Mouse (Mus musculus): Measurements from ENCODE around the gene Olfr1359.
A peak's percentile ranks its signal among the peaks of the same experiment; 100 is the strongest.

Olfr1359 gene

GRCm38 (mm10) chr13:21727948-21728572, 30.1 kb downstream of the Olfr1359 start:
- no peak for DNase-seq

- DNase-seq: no peak
Observed at GRCm38 (mm10) chr13:21729544-21729943, 31.6 kb downstream of the Olfr1359 start.

- peak; percentile 9 for DNase-seq
Observed at GRCm38 (mm10) chr13:21733466-21733865, 35.6 kb downstream of the Olfr1359 start.

GRCm38 (mm10) chr13:21734010-21734905, 36.3 kb downstream of the Olfr1359 start:
- DNase-seq: peak; percentile 78

- peak; percentile 94 for DNase-seq
Observed at GRCm38 (mm10) chr13:21734906-21735767, 37.2 kb downstream of the Olfr1359 start, which contains the start of gene Hist1h4j. Gene Hist1h4j, plus strand, starts transcription at chr13:21735064.

- no peak for DNase-seq
Observed at GRCm38 (mm10) chr13:21745006-21745405, 47.1 kb downstream of the Olfr1359 start.

GRCm38 (mm10) chr13:21749387-21750158, 51.7 kb downstream of the Olfr1359 start:
- peak; percentile 58 for DNase-seq

GRCm38 (mm10) chr13:21750159-21751017, 52.5 kb downstream of the Olfr1359 start, which contains the start of gene Hist1h4k:
Gene Hist1h4k, minus strand, starts transcription at chr13:21750505.
- peak; percentile 96 for DNase-seq

- no peak for DNase-seq
Observed at GRCm38 (mm10) chr13:21751417-21751816, 53.5 kb downstream of the Olfr1359 start.

- peak; percentile 16 for DNase-seq
Observed at GRCm38 (mm10) chr13:21751827-21752226, 53.9 kb downstream of the Olfr1359 start.

- peak; percentile 17 for DNase-seq
Observed at GRCm38 (mm10) chr13:21752356-21752755, 54.4 kb downstream of the Olfr1359 start.

- no peak for DNase-seq
Observed at GRCm38 (mm10) chr13:21753051-21753523, 55.2 kb downstream of the Olfr1359 start.

- peak; percentile 88 for DNase-seq
Observed at GRCm38 (mm10) chr13:21753524-21754285, 55.8 kb downstream of the Olfr1359 start, which contains the start of the genes Hist1h2ak and Hist1h2bn. Gene Hist1h2ak, minus strand, starts transcription at chr13:21753827. Gene Hist1h2bn, plus strand, starts transcription at chr13:21754123.

- peak; percentile 82 for DNase-seq
Observed at GRCm38 (mm10) chr13:21754294-21755001, 56.5 kb downstream of the Olfr1359 start.

GRCm38 (mm10) chr13:21755707-21756106, 57.8 kb downstream of the Olfr1359 start:
- no peak for DNase-seq
